Mouse (Mus musculus) G1E (cell line): ENCODE measurements around the gene Rgs6.

ENCODE experiments used
- CTCF ChIP-seq: IDR thresholded peaks from 2 replicates; pipeline ENCODE4 v1.5.1; 2012; ENCODE audit warnings: low read depth, low read length, inconsistent platforms, mixed read lengths
- TAL1 ChIP-seq: conservative IDR thresholded peaks from 2 replicates; pipeline ENCODE4 v1.6.1; 2012; ENCODE audit warnings: low read depth, low read length, inconsistent platforms, mixed read lengths

DNA sequence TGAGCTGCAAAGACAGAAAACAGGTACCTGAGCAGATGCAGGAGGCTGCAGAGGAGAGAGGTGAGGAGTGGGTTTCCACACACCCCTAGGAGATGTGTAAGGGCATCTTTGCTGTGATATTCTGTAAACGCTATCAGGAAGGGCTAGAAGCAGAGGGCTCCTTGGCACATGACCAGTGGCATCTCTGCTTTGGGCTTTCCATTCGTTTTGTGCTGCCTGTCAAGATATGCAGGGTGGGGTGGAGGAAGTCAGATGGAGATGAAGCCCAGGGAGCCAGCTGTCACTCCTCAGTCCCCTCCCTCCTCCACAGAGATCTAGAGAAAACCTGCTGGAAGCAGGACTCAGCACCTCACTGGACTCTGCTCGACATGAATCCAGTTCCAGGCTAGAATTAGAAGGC, 555.0 kb downstream of the Rgs6 start:
- TF ChIP-seq TAL1 = no peak
- no peak for TF ChIP-seq CTCF
